Mouse (Mus musculus): ENCODE measurements around the gene Shcbp1l.
"Not testable (repeated sequence)": the region's sequence is repeated elsewhere in the genome, so short reads cannot be mapped to it uniquely, and the experiment has no call there.

Gene Shcbp1l

GRCm38 (mm10) chr1:153424770-153425584 is at the start of gene Shcbp1l:
Shcbp1l (plus strand) TSS chr1:153425162.
- DNase-seq (ENCODE audit: low read depth in 1 of 2, low spot score in 2 of 2) = peak in 1 of 2 experiments; percentile 37

GRCm38 (mm10) chr1:153376446-153376845 is 48.5 kb upstream of the Shcbp1l start:
- no peak for DNase-seq (ENCODE audit: low read depth in 1 of 2, low spot score in 2 of 2)

- no peak for DNase-seq (ENCODE audit: low read depth in 1 of 2, low spot score in 2 of 2)
Observed at GRCm38 (mm10) chr1:153378587-153378986, 46.4 kb upstream of the Shcbp1l start.

- no peak for DNase-seq (ENCODE audit: low read depth in 1 of 2, low spot score in 2 of 2)
Observed at GRCm38 (mm10) chr1:153379832-153380231, 45.1 kb upstream of the Shcbp1l start.

GRCm38 (mm10) chr1:153380746-153381282 is 44.1 kb upstream of the Shcbp1l start:
- no peak for DNase-seq (ENCODE audit: low read depth in 1 of 2, low spot score in 2 of 2)

- no peak for DNase-seq (ENCODE audit: low read depth in 1 of 2, low spot score in 2 of 2)
Observed at GRCm38 (mm10) chr1:153385081-153385480, 39.9 kb upstream of the Shcbp1l start.

- not testable (repeated sequence) for DNase-seq (ENCODE audit: low read depth in 1 of 2, low spot score in 2 of 2)
Observed at GRCm38 (mm10) chr1:153385661-153386060, 39.3 kb upstream of the Shcbp1l start.

- DNase-seq (ENCODE audit: low read depth in 1 of 2, low spot score in 2 of 2) = peak in 1 of 2 experiments; percentile 27
Observed at GRCm38 (mm10) chr1:153386271-153387069, 38.5 kb upstream of the Shcbp1l start.

- not testable (repeated sequence) for DNase-seq (ENCODE audit: low read depth in 1 of 2, low spot score in 2 of 2)
Observed at GRCm38 (mm10) chr1:153395706-153396105, 29.3 kb upstream of the Shcbp1l start.

- DNase-seq (ENCODE audit: low read depth in 1 of 2, low spot score in 2 of 2) = no peak
Observed at GRCm38 (mm10) chr1:153401765-153402164, 23.2 kb upstream of the Shcbp1l start.

GRCm38 (mm10) chr1:153407641-153408040 is 17.3 kb upstream of the Shcbp1l start:
- DNase-seq (ENCODE audit: low read depth in 1 of 2, low spot score in 2 of 2) = not testable (repeated sequence)

GRCm38 (mm10) chr1:153408296-153408695 is 16.7 kb upstream of the Shcbp1l start:
- DNase-seq (ENCODE audit: low read depth in 1 of 2, low spot score in 2 of 2) = not testable (repeated sequence)

- not testable (repeated sequence) for DNase-seq (ENCODE audit: low read depth in 1 of 2, low spot score in 2 of 2)
Observed at GRCm38 (mm10) chr1:153410915-153411314, 14.0 kb upstream of the Shcbp1l start.

GRCm38 (mm10) chr1:153411723-153412122 is 13.2 kb upstream of the Shcbp1l start:
- no peak for DNase-seq (ENCODE audit: low read depth in 1 of 2, low spot score in 2 of 2)

GRCm38 (mm10) chr1:153412663-153413396 is 12.1 kb upstream of the Shcbp1l start:
- DNase-seq (ENCODE audit: low read depth in 1 of 2, low spot score in 2 of 2) = not testable (repeated sequence)

GRCm38 (mm10) chr1:153413397-153414020 is 11.5 kb upstream of the Shcbp1l start:
- DNase-seq (ENCODE audit: low read depth in 1 of 2, low spot score in 2 of 2) = peak in 1 of 2 experiments; percentile 48

- peak; percentile 96 to 99 for DNase-seq (ENCODE audit: low read depth in 1 of 2, low spot score in 2 of 2)
Observed at GRCm38 (mm10) chr1:153414114-153414723, 10.7 kb upstream of the Shcbp1l start.

GRCm38 (mm10) chr1:153414962-153415361 is 10.0 kb upstream of the Shcbp1l start:
- peak; percentile 94 to 97 for DNase-seq (ENCODE audit: low read depth in 1 of 2, low spot score in 2 of 2)

- not testable (repeated sequence) for DNase-seq (ENCODE audit: low read depth in 1 of 2, low spot score in 2 of 2)
Observed at GRCm38 (mm10) chr1:153415742-153416141, 9.2 kb upstream of the Shcbp1l start.

- not testable (repeated sequence) for DNase-seq (ENCODE audit: low read depth in 1 of 2, low spot score in 2 of 2)
Observed at GRCm38 (mm10) chr1:153416271-153416832, 8.6 kb upstream of the Shcbp1l start.

Data from monocyte, adult 2 months (primary cell).